Mouse (Mus musculus) megakaryocyte, embryonic 14.5 days (primary cell): ENCODE data around the gene Fermt3.

ENCODE experiments used
- FLI1 ChIP-seq: IDR thresholded peaks from 2 replicates; pipeline ENCODE4 v1.6.1; 2012; ENCODE audit warnings: low read length, inconsistent platforms, mixed read lengths
- GATA1 ChIP-seq: IDR thresholded peaks from 3 replicates; pipeline ENCODE4 v1.6.1; 2012; ENCODE audit warnings: mixed read lengths, low read length, inconsistent platforms, borderline replicate concordance

DNA sequence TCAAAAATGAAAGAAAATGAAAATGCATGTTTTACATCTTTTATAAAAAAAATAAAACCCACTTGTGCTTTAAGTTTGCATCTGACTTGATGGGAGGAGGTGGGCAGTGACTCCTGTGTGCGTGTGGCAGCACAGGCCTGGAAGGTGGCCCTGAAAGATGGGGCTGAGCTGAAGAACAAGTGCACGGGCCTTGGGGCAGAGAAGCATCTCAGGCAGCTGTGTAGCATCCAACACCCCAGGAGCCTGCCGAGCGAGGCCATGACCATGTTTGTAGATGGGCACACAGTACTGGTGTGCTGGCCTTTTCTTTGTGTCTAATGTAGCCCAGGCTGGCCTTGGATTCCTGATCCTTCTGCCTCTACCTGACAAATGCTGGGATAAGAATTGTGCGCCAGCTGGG is 42.8 kb upstream of the Fermt3 start:
- TF ChIP-seq GATA1 (no peak), FLI1 (no peak)
